Mouse (Mus musculus) liver, postnatal 0 days (tissue): ENCODE results near the gene B3gnt9. TPM values are rescaled to one million over a fixed set of nuclear protein-coding genes. Genes with fewer than 3 reads are reported as not detected.

ENCODE experiments used
- ATAC-seq: fragments of 200-750 bp; cut with Nextera tagmentation; 2 replicates; pipeline ENCODE4 v1.8.0; 2017; ENCODE audit warnings: mild to moderate bottlenecking, moderate library complexity
- DNase-seq: peaks from one replicate; pipeline ENCODE4 v3.0.0-alpha.2; 2016
- H3K27ac ChIP-seq: fragments of 300-500 bp; sonication (generic); 2 replicates; pipeline ENCODE4 v1.5.1; 2014; ENCODE audit warnings: antibody characterized with exemption, moderate library complexity, mild to moderate bottlenecking, low read depth
- H3K27me3 ChIP-seq: fragments of 300-500 bp; sonication (generic); 2 replicates; pipeline ENCODE4 v1.6.1; 2014; ENCODE audit warnings: low read length, control low read depth, mixed read lengths; ENCODE audit not compliant: insufficient read depth
- H3K36me3 ChIP-seq: fragments of 300-500 bp; sonication (generic); replicated peaks from 2 replicates; pipeline ENCODE4 v1.6.1; 2014; ENCODE audit warnings: mild to moderate bottlenecking, control low read depth, low read length, moderate library complexity, mixed read lengths; ENCODE audit not compliant: insufficient read depth
- H3K4me1 ChIP-seq: fragments of 300-500 bp; sonication (generic); 2 replicates; pipeline ENCODE4 v1.6.1; 2014; ENCODE audit warnings: antibody characterized with exemption, mild to moderate bottlenecking, control low read depth; ENCODE audit not compliant: insufficient read depth
- H3K4me2 ChIP-seq: fragments of 300-500 bp; sonication (generic); 2 replicates; pipeline ENCODE4 v1.6.1; 2014; ENCODE audit warnings: low read depth, mild to moderate bottlenecking, low read length, moderate library complexity, mixed read lengths
- H3K4me3 ChIP-seq: fragments of 300-500 bp; sonication (generic); 2 replicates; pipeline ENCODE4 v1.5.1; 2014; ENCODE audit warnings: low read depth, low read length
- H3K9ac ChIP-seq: fragments of 300-500 bp; sonication (generic); replicated peaks from 2 replicates; pipeline ENCODE4 v1.6.1; 2014; ENCODE audit warnings: mild to moderate bottlenecking, moderate library complexity
- H3K9me3 ChIP-seq: fragments of 300-500 bp; sonication (generic); 2 replicates; pipeline ENCODE4 v1.6.1; 2016; ENCODE audit warnings: mild to moderate bottlenecking, control low read depth, low read length, mixed read lengths
- CTCF ChIP-seq: sonication (generic); IDR thresholded peaks from 2 replicates; pipeline ENCODE4 v1.5.1; 2016; ENCODE audit warnings: antibody characterized with exemption, low read depth
- EP300 ChIP-seq: IDR thresholded peaks from 2 replicates; pipeline ENCODE4 v1.6.1; 2016; ENCODE audit warnings: antibody characterized with exemption, low read depth, mild to moderate bottlenecking
- WGBS: fragments of 180-500 bp; shearing (Covaris S2); extraction: QIAGEN DNeasy Blood & Tissue Kit; methylation state at CpG from one replicate; pipeline ENCODE4 v1.1.7; 2014; ENCODE audit not compliant: insufficient replicate concordance; 5-methylcytosine and 5-hydroxymethylcytosine counted together
- polyA plus RNA-seq: library from polyadenylated mRNA; unstranded; fragments of >200 nt; fragmentation: Nextera tagmentation; extraction: Ambion mirVana; gene quantifications from 2 replicates; pipeline ENCODE4 v1.2.1, GENCODE M21; 2015

B3gnt9 gene
- polyA plus RNA-seq, 1 experiment from 2014 or later: 2.0 TPM

GRCm38 (mm10) chr8:105225272-105225593 lies 29.7 kb downstream of the B3gnt9 start:
- peak overlapping the region; percentile 83 for H3K4me3 ChIP-seq
- no peaks in the 10 kb centered on the region; the same call in 1 of the 2 replicates for H3K36me3 ChIP-seq
- TF ChIP-seq CTCF: no peak
- no peak for TF ChIP-seq EP300
- WGBS: under 1% methylated on average over 27 of the region's 27 CpGs
- peak overlapping the region; percentile 87 for H3K9ac ChIP-seq
- DNase-seq (no peak), ATAC-seq (no peak)
- peak overlapping the region; percentile 99 for H3K27ac ChIP-seq
- peaks cover 16% of the 10 kb centered on the region for H3K4me1 ChIP-seq
- H3K4me2 ChIP-seq: peak overlapping the region; percentile 78
- H3K27me3 ChIP-seq: no peaks in the 10 kb centered on the region
- H3K9me3 ChIP-seq: no peaks in the 10 kb centered on the region

- TF ChIP-seq CTCF (no peak), EP300 (no peak)
- Histone ChIP-seq H3K9me3 (no peaks in the 10 kb centered on the region), H3K4me1 (peaks cover 16% of the 10 kb centered on the region), H3K9ac (peak within 1 kb of the TSS; percentile 87), H3K27ac (peak within 1 kb of the TSS; percentile 99), H3K36me3 (no peaks in the 10 kb centered on the region; the same call in 1 of the 2 replicates), H3K4me3 (peak within 1 kb of the TSS; percentile 83), H3K27me3 (no peaks in the 10 kb centered on the region), H3K4me2 (peak within 1 kb of the TSS; percentile 94)
- WGBS: 4% methylated on average over 34 of the region's 34 CpGs
- DNase-seq (peak; percentile 98), ATAC-seq (peak; percentile 89)
These were observed 30.3 kb downstream of the B3gnt9 start, which contains the start of gene D230025D16Rik for GRCm38 (mm10) chr8:105224413-105225271. TSS of gene D230025D16Rik (plus strand) at chr8:105225145.

GRCm38 (mm10) chr8:105223850-105224249 lies 31.1 kb downstream of the B3gnt9 start:
- no peak for DNase-seq
- WGBS: 78% methylated on average over 7 of the region's 7 CpGs
- Histone ChIP-seq H3K4me1 (peaks cover 13% of the 10 kb centered on the region), H3K9ac (no peak overlapping the region; the same call in 1 of the 2 replicates), H3K27me3 (no peaks in the 10 kb centered on the region), H3K4me2 (no peak overlapping the region), H3K4me3 (no peak overlapping the region), H3K9me3 (no peaks in the 10 kb centered on the region), H3K27ac (no peak overlapping the region; the same call in 1 of the 2 replicates), H3K36me3 (no peaks in the 10 kb centered on the region; the same call in 1 of the 2 replicates)
- ATAC-seq: no peak
- TF ChIP-seq EP300 (no peak), CTCF (no peak)

- no peak for DNase-seq
- ATAC-seq: no peak
- 74% methylated on average over 5 of the region's 5 CpGs for WGBS
- Histone ChIP-seq H3K27me3 (no peaks in the 10 kb centered on the region), H3K9ac (no peak overlapping the region), H3K9me3 (no peaks in the 10 kb centered on the region), H3K4me3 (no peak overlapping the region), H3K27ac (no peak overlapping the region), H3K4me1 (no peaks in the 10 kb centered on the region), H3K36me3 (peaks cover 9% of the 10 kb centered on the region), H3K4me2 (no peak overlapping the region)
- TF ChIP-seq EP300 (no peak), CTCF (peak; percentile 84)
These were observed 36.9 kb downstream of the B3gnt9 start for GRCm38 (mm10) chr8:105217926-105218522.

- Histone ChIP-seq H3K27me3 (no peaks in the 10 kb centered on the region), H3K9me3 (no peaks in the 10 kb centered on the region), H3K4me1 (peaks cover 7% of the 10 kb centered on the region; the same call in 1 of the 2 replicates), H3K36me3 (peaks cover 9% of the 10 kb centered on the region), H3K4me2 (no peak overlapping the region), H3K9ac (no peak overlapping the region), H3K27ac (no peak overlapping the region), H3K4me3 (no peak overlapping the region)
- ATAC-seq (no peak), DNase-seq (no peak)
- TF ChIP-seq CTCF (peak; percentile 35), EP300 (no peak)
- 87% methylated on average over 5 of the region's 5 CpGs for WGBS
These were observed 40.8 kb downstream of the B3gnt9 start for GRCm38 (mm10) chr8:105214104-105214503.
